Mouse (Mus musculus): ENCODE data around the gene Lman1l.
A peak's percentile ranks its signal among the peaks of the same experiment; 100 is the strongest.

Lman1l gene

DNA sequence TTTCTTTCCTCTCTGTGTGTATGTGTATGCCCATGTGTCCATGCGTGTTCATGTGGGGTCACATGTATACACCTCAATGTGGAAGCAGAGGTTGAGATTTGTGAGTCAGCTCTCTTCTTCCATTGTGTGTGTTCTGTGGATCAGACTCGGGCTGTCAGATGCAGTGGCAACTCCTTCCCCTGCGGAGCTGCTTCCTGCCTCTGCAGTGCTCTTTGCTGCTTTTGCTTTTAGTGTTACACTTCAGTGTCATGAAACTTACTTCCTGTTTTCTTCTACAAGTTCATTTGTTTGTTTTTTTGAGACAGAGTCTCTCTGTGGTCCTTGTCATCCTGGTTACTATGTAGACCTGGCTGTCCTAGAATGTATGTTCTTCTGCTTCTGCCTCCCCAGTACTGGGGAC is 35.6 kb downstream of the Lman1l start:
- ATAC-seq (ENCODE audit: low TSS enrichment) = no peak

DNA sequence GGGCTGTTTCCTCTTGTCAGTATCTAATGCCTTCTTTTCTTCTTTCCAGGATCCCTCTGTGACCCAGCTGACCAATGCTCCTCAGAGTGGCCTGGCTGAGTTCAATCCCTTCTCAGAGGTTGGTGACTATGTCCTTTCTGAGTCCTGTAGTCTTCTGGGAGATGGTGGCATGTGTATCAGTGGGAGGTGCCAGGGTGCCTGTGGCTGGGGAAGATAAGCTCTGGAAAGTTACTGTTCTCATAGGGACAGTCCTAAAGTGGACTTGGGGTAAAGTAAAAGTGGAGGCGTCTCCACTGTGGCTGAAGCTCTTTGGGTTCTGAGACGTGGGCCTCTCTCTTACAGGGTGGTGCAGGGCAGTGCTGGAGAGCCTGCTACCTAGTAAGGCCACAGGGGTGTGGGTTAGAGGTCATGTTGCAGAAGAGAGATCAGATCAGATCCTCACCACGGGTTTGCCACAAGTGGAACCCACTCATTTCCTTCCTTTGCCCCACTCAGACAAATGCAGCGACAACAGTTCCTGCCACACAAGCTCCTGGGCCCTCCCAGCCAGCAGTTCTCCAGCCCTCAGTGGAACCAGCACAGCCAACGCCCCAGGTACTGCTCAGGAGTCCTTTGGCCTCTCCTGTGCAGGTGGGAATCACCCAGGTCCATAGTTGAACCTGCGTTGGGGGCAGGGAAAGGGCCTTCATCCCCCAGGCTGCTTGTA is 43.3 kb downstream of the Lman1l start:
- no peak for ATAC-seq (ENCODE audit: low TSS enrichment)

DNA sequence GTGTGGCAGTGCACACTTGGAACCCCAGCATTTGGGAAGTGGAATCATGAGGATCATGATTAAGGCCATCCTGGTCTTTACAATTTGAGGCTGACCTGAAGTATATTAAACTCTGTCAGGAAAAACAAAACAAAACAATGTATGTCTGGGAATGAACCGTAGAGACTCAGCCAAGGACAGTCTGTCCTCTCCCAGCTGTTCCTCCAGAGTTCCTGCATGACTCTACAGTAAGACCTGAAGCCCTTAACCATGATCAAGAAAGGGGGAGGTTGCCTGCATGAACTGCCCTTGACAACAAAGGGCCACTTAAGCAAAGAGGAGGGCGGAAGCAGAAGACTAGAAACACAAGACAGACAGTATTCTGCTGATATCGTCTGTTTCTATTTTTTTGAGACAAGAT is 45.0 kb downstream of the Lman1l start:
- no peak for ATAC-seq (ENCODE audit: low TSS enrichment)

DNA sequence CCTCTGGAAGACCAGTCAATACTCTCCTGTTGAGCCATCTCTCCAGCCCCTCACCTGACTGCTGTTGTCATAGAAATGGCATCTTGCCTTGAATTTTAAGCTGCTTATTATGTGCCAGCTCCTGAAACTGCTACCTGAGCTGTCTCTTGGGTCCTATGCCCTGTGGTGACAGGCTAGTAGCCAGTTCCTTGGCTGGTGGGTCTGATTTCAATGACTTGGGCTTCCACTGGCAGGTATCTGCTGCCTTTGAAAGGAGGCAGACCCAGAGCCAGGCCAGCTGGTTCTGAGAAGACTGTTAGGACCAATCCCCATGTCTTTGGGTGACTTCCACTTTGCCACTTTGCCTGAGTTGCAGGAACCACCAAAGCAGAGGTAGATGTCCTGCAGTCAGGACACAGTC is 46.2 kb downstream of the Lman1l start:
- ATAC-seq (ENCODE audit: low TSS enrichment) = no peak

DNA sequence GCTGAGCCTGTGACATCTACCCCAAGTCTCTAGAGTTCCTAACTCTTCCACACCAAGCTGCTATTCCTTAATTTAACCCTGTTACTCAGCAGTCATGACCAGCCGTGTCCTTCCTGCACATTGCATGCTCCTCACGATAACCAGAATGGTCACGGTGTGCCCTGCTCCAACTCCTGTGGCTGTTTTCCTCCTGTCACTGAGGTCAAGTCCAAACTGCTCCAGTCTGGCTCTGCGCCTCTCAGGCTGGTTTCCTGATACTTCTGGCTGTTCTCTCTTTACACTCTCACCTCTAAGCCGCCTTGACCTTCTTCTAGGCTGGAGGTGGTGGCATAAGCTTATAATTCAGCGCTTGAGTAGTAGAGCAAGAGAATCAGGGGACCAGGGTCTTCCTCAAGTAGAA is 52.1 kb downstream of the Lman1l start:
- no peak for ATAC-seq (ENCODE audit: low TSS enrichment)

DNA sequence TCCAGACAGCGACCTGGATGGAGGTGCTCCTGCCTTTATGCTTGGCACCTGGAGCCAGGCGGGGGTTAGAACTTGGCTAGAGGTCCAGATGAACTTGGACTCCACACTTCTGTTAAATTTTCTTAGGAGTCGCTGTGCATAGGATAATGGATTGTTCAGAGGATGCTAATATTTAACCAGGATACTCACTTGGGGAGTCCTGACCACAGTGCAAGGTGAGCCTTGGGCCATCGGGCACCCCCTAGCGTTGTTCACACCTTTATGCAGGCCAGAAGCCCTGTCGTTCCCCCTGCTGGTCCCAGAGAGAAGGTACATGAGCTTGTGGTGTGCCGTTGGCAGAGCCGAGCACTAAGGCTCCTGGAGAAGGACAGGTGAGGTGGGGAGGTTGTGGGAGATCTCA is 53.7 kb downstream of the Lman1l start:
- ATAC-seq (ENCODE audit: low TSS enrichment) = no peak

DNA sequence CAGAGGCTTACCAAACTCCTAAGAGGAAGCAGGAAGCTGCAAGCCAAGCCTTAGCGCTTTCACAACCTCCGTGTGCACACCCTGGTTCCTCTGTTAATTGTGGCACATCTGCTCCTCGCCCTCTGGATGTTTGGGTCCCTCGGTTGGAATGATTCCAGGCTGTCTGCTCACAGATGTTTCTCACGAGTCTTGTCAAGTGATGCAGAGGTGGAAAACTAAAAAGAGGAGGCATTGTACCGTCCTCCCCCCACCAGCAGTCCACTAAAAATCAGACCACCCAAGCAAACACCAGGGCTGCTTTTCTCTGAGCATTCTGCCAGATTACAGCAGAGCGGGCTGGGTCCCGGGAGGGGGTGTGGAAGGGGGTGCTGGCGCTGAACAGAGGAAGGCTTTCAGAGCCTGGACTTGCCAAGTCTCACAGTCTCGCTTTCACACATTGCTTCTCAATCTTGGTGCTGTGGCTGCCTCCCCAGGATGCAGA is 54.8 kb downstream of the Lman1l start:
- peak; percentile 62 for ATAC-seq (ENCODE audit: low TSS enrichment)

DNA sequence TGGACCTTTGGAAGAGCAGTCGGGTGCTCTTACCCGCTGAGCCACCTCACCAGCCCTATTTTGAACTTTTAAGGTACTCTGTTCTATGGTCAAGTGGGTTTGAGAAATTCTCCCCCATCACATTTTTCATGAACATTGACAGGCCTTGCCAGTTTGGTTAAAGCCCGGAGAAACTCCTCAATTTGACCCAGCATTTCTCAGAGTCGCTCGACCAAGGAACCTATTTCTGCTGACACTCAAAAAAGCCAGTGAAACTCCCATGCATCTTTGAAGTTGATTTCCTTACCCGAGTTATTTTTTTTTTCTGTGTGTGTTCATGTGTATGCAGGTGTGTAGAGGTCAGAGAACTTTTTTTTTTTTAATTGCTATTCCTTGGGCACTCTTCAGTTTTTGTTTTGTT is 56.0 kb downstream of the Lman1l start:
- ATAC-seq (ENCODE audit: low TSS enrichment) = no peak

DNA sequence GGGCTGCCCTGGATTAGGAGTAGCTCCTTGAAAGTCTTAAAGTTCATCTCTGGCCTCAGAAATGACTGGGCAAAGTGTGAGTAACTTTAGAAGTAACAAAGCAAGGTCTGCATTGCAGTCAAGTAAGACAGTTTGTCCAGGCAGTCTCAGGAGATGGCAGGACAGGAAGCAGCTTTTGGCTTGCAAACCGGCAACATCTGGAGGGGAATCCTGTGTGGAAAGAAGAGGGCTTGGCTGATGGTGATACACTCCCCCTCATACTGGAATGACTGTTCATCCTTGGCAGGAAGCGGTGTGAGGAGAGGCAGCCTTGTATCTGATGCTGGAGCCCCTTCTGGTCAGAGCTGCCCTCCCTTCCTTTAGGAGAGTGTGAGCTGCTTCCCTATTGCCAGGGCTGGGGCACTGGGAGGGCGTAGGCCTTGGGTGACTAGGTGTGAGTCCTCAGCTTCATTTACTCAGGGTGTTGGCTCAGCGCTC is 57.6 kb downstream of the Lman1l start:
- ATAC-seq (ENCODE audit: low TSS enrichment) = peak; percentile 3; the same call in 1 of the 2 replicates

DNA sequence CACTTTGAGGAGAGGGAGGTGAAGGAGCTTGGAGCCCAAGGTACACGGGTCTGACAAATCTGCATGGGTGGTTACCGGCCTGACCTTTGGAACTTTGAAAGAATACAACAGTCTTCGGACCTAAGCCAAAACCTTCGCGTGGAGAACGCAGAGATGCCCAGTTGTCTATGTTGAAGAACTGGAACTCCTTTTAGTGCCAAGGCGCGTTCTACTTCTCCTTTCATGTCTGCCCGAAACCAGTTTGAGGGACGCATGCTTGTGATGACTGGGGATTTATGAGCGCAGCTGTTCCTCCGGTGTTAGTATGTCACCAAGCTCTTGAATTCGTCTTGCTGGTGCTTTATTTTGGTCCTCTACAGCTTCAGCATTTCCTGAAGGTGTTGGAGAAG is 58.9 kb downstream of the Lman1l start:
- no peak for ATAC-seq (ENCODE audit: low TSS enrichment)

DNA sequence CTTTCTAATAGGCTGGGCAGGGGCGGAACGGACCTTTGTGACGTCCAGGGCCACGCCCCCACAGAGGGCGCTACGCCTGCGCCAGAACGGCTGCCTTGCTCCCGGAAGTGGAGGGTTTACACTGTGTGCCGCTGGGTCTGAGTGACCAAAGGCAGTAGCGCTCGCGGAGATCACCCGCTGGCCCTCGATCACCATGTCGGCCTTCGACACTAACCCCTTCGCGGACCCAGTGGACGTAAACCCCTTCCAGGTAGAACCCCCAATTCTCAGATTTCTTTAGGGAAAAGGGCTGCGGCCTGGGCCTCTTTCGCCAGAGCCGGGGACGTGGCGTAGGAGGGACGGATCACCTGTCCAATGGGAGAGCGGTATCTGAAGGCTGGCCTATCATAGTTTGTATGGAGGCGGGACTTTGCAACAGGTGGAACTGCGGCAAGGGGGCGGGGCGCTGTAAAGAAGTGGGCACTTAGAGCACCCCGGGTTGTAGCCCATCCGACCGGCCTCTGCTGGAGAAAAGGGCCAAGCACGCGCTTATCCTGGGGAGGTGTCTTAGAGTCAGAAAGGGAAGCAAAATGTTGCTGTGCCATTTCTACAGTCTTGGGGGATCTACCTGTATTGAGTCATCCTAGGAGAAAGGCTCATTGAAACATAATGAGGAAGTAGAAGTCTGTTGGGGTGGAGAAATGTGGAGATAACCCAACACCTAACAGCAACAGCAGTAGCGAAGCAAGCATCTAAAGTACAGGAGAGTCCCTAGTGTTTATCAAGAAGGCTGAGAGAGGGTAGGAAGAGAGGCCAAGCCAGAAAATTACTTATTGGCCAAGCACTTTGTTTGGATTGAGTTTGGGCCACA is 59.5 kb downstream of the Lman1l start, which contains the start of gene Scamp2:
TSS of gene Scamp2 (plus strand) at position 83 of the 850 bp plus-strand sequence.
- ATAC-seq (ENCODE audit: low TSS enrichment) = peak; percentile 95

DNA sequence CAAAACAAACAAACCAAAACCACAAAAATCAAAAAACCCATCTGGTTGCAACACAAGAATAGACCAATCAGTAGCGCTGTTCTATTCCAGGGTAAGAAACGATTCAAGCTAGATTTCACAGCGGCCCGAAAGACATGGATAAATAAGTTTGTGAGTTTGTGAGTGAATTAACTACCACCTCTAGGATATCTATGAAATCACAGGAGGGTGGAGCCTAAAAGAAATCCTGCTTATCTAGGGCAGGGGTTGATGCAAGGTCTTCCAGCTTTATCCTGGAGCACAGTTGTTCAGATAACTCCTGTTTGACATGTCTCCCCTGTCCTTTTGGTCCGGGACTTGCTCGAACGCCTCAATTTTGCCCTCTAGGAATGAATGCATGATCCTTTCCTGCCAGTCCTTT is 60.3 kb downstream of the Lman1l start:
- ATAC-seq (ENCODE audit: low TSS enrichment) = peak; percentile 13; the same call in 1 of the 2 replicates

DNA sequence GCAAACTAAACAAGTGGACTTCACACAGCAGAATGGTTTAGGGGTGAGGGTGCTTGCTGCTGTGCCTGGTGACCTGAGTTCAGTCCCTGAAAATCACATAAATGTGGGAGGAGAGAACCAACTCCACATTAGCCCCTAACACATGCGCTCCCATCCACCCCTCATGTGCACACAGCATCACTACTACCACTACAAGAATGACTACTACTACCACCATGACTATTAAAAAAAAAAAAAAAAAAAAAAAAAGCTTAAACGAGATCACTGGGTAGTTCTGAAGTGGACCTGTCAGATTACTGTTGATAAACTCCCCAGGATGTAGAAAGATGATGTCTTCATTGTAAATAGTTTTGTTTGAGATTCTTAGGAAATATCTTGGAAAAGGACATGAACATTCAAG is 61.0 kb downstream of the Lman1l start:
- no peak for ATAC-seq (ENCODE audit: low TSS enrichment)

DNA sequence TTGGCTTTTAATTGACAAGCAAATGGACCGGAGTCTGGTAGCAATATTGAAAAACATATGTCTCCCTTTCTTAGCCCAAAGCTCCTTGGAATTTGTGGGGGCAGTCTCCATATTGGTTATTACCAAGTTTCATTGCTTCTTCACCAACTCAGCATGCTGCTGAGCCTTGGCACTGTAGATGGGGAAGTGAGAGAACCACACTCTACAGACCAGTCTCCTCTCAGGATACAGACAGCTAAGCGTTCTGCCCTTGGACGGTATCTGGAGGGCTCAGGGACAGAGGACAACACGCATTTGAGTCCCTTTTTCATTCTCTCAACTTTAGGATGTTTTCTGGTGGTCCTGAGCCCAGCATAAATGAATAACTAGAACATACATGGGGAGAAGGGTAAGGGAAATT is 61.9 kb downstream of the Lman1l start:
- no peak for ATAC-seq (ENCODE audit: low TSS enrichment)

DNA sequence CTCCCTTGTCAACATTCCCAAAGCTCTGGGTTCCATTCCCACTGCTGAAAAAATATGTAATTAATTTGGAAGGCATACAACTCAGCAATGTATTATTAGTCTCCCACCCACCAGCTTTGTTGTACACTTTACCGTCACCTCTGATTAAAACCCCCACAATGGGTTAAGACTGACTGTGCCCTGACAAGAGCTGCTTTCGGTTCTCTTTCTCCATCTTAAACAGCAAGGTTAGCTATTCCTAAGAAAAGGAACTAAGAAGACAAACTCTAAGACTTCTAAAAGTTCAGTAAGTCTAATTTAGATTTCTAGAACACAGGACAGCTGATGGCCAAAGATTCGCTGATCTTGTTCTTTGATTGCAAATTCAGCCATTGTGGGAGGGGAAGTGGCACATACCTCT is 63.4 kb downstream of the Lman1l start:
- no peak for ATAC-seq (ENCODE audit: low TSS enrichment)
